Mouse (Mus musculus) naive thymus-derived CD4-positive, alpha-beta T cell, adult 2 months (primary cell): ENCODE results near the gene Eef2.
"Not testable (repeated sequence)": the region's sequence is repeated elsewhere in the genome, so short reads cannot be mapped to it uniquely, and the experiment has no call there.

Experiments used
- DNase-seq: peaks from one replicate; pipeline ENCODE4 v3.0.0-alpha.2; 2011; ENCODE audit warnings: low read depth

Eef2 gene

GRCm38 (mm10) chr10:81201807-81202758, 25.7 kb downstream of the Eef2 start, which contains the start of gene Nmrk2:
Gene Nmrk2, minus strand, starts transcription at chr10:81202051.
- DNase-seq, result no peak

GRCm38 (mm10) chr10:81202978-81203720, 26.7 kb downstream of the Eef2 start:
- no peak for DNase-seq

- DNase-seq, result no peak
Observed at GRCm38 (mm10) chr10:81204137-81204536, 27.7 kb downstream of the Eef2 start.

GRCm38 (mm10) chr10:81210154-81210553, 33.7 kb downstream of the Eef2 start:
- DNase-seq, result no peak

GRCm38 (mm10) chr10:81216260-81216659, 39.8 kb downstream of the Eef2 start:
- DNase-seq, result no peak

DNA sequence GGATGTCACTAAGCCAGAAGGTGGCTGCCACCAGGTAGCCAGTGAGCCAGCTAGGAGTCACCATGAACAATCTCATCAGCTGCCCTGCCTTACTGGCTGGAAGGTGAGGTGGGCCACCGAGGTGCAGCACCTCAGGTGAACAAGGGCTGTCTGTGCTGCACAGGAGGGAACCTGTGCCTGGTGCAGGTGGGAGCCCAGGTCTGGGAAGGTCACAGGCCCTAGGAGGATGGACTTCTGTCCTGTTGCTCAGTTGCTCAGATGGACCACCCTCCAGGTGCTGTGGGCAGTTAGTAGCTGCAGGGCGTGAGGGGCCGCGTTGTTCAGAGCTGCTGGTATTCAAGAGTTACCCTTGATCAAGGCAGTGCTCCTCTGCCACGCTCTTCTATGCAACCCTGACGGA, 40.4 kb downstream of the Eef2 start:
- DNase-seq, result no peak

GRCm38 (mm10) chr10:81217267-81217666, 40.8 kb downstream of the Eef2 start:
- peak; percentile 70 for DNase-seq

DNA sequence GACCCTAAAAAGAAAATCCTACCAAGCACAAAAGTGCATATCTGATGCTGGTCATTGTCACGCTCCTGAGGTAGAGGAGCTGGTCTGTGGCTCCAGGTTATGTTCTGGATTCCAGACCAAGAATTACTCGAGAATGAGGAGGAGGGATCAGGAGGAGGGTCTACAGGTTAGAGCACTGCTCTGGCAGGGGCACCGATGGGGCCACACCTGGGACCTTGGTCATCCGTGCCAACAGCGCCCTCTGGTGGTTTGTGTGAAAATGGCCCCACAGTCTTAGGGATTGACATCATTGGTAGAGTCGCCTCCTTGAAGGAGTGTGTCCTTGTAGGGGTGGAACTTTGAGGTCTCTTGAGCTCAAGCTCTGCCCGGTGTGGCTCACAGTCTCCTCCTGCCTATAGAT, 41.5 kb downstream of the Eef2 start:
- DNase-seq, result peak; percentile 87

DNA sequence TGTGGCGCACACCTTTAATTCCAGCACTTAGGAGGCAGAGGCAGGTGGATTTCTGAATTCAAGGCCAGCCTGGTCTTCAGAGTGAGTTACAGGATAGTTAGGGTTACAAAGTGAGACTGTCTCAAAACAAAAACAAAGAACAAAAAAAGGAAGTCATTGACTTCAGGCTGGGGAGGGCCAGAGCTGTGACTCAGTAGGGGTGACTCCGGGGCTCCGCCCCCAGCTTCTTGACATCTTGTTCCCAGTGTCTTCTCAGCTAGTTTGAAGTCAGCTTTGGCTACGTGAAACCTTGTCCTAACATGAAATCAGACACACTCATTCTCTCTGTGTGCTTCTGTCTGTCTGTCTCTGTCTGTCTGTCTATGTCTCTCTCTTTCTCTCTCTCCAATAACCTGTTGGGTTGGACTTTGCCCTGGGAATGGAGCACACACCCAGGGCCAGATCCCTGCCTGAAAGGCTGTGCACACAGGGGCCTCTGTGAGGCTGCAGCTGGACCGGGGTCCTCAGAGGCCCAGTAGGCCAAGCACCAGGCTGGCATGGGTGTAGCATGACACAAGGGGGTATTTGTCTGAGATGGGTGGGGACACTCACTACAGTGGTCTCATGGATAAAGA, 45.1 kb downstream of the Eef2 start:
- DNase-seq, result no peak

- DNase-seq, result not testable (repeated sequence)
Observed at GRCm38 (mm10) chr10:81223731-81224130, 47.3 kb downstream of the Eef2 start.

DNA sequence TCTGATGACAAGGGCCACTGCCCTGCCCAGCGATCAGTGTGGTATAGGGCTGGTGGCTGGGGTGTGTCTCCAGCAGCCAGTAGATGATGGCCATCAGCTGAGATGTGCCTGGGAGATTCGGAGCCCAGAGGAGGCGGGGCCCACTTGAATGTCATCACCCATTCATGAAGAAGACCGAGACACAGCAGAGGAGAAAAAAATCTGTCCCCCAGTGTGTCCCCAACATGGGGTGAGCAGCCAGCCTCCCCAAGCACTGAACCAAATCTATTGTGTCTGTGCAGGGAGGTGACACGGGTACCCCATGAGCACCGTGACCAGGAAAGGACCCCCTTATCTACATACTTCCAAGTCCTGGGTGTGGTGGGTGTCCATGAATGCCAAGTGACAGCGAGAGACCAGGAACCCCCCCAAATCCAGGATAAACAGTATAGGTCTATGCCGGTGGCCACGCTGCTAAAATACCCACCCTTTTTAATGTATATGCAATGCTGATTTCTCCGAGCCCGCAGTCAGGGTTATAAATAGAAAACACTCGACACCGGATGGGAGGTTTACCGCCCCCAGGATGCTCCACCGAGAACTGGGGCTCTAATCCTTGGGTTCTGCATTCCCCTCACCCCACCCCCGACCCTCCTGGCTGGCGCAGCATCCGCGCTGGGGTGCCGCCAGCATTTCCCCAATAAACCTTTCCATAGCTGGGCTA, 53.5 kb downstream of the Eef2 start:
- peak; percentile 56 for DNase-seq

DNA sequence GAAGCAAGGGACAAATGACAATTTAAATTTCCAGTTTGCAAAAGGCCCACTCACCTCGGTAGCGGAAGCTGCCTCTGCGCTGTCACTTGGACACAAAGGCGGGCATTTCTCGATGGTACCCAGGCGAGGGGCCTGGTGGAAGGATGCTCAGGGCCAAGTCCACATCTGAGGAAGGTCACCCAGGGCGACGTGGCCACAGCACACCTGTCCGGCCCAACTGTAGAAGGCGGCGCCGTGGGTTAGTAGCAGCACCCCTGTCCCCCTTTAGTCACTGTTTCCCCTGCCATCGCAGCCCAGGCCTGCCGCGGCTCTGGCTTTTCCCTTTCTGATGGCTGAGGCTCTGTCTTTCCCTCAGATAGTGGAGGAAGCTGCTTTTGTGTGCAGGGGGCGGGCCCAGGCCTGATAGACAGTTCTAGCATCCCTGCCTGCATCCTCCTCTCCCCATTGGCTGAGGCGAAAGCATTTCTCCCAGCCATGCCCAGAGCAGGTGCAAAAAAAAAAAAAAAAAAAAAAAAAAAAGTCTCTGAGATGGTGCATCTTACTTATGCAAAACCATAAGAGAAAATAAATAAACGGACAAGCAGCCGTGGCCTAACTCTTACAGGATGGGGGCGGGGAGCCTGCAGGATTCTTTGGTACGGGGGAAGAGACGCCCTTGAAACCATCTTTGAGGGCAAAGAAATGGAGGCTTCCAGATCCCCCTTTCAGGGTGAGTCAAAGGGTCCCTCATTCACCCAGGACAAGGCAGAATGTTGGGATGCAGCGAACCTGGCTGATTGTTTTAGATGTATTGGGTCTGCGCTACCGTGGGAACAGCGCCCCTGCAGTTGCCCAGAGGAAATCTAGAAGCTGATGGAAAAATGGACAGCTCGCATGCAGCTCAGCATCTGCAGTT, 54.3 kb downstream of the Eef2 start, which contains the start of gene Atcay:
Atcay (minus strand) TSS at position 396 of the 895 bp plus-strand sequence.
- peak; percentile 56 for DNase-seq

DNA sequence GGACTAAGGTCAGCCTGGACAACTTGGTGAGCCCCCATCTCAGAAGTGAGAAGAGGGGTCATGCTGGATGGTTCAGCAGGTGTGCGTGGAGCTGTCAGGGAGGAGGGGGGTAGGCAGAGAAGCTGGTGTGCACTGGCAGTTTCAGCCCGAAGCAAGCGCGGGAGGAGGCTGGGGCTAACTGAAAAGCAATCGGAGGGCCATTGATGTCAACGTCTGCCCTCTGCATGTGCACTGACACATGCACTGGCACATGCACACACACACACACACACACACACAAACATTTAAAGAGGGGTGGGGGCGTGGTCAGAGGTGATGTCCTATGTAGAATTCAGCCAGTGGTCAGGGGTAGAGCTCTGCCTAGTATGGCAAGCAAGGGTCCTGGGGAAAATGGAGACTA, 55.0 kb downstream of the Eef2 start:
- DNase-seq, result no peak
